1 mouse cellular context compared by ENCODE assay signal in the genomic region with DNA sequence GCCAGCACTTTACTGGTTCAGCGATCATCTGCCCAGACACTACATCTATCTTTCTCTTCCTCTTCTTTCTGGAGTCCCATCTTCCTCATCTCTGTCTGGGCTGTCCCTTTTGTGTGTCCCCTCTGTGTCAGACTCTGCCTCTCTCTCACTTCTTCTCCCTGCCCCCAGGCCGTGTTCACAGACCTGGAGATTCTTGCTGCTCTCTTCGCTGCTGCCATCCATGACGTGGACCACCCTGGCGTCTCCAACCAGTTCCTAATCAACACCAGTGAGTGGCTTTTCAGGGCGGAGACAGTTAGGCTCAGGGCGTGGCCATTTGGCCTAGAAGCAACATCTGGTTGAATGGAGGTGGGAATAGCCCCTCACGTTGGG.
TF ChIP-seq lines count a peak whose summit lies in the region.

No protein-coding gene starts in this region.

TF ChIP-seq in CH12.LX, 34 proteins besides CTCF, POLR2A, EP300 and RAD21:
- TF ChIP-seq POLR2AphosphoS2 (IDR thresholded peaks at IDR 0.05; ENCODE audit: low read depth, low read length) (no peak), NELFE (IDR thresholded peaks at IDR 0.05; ENCODE audit: low read depth, low read length) (no peak), HCFC1 (IDR thresholded peaks at IDR 0.05; ENCODE audit: low read depth, low read length) (no peak), ETS1 (conservative IDR thresholded peaks at IDR 0.05; ENCODE audit: low read depth, low read length) (0 out of 2 replicates have a peak, but pooled peaks have one; percentile 35), ZC3H11A (IDR thresholded peaks at IDR 0.05; ENCODE audit: low read depth, low read length) (no peak), PAX5 (IDR thresholded peaks at IDR 0.05; ENCODE audit: low read length) (peak; percentile 71; the same call in 1 of the 2 replicates), NRF1 (IDR thresholded peaks at IDR 0.05; ENCODE audit: low read depth, low read length) (no peak), MAX (IDR thresholded peaks at IDR 0.05; ENCODE audit: low read length) (no peak), BHLHE40 (IDR thresholded peaks at IDR 0.05; ENCODE audit: low read depth, low read length) (peak; percentile 27; the same call in 1 of the 2 replicates), MAZ (IDR thresholded peaks at IDR 0.05; ENCODE audit: low read depth, low read length) (no peak), JUN (IDR thresholded peaks at IDR 0.05; ENCODE audit: insufficient read depth, low read depth, low read length) (no peak), JUND (conservative IDR thresholded peaks at IDR 0.05; ENCODE audit: low read depth, low read length) (no peak), IRF4 (IDR thresholded peaks at IDR 0.05; ENCODE audit: low read depth, low read length) (peak; percentile 31; the same call in 1 of the 2 replicates), MYC (IDR thresholded peaks at IDR 0.05; ENCODE audit: low read depth, low read length) (0 out of 2 replicates have a peak, but pooled peaks have one; percentile 20)
